Mouse (Mus musculus) layer of hippocampus, postnatal 10 days (tissue): Measurements from ENCODE around the gene Epc2. TPM values are rescaled to one million over a fixed set of nuclear protein-coding genes. Genes with fewer than 3 reads are reported as not detected.
"Not testable (repeated sequence)": the region's sequence is repeated elsewhere in the genome, so short reads cannot be mapped to it uniquely, and the experiment has no call there.

Experiments
- DNase-seq, 2 experiments: peaks; one replicate each; pipeline ENCODE4 v3.0.0; 2021; ENCODE audit warnings: low spot score in 2 of 2
- total RNA-seq, 2 experiments: library from RNA; stranded (reverse); gene quantifications; 2 replicates each; pipeline ENCODE4 v1.2.3; 2021

Gene Epc2
- total RNA-seq, 2 experiments from 2014 or later = 45.7 to 47.3 TPM

DNA sequence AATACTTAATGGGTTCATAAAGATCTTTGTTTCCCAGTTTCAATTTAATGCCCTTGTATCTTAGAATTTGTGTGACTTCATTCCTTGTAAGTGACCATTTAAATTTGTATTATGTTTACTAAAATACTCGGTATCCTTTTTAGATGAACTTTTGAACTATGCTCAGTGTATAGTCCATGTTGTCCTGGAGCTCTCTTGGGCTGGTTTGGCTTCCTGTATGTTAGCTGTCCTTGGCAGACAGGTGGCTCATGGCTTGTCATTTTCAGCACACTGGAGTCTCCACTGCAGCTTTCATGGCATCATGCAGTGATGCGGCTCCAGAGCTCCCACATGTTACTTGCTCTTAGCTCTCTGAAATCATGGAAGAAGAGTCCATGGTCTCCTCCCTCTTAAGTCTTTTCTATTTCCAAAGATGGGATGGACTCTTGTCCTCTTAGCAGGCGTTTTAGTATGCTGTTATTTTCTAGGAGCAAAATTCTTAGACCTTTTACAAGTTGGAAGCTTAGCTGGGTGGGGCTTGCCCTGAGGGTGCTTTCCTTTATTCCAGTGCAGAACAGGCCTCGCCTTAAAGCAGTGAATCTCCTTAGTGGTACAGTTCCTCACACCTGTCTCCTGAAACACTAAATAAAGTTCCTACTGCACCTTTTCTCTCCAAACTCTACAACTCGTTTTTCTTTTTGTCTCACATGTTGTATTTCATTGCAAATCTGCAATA is 20.5 kb downstream of the Epc2 start:
- DNase-seq = no peak

GRCm38 (mm10) chr2:49472443-49472842 is 21.2 kb downstream of the Epc2 start:
- DNase-seq = no peak

DNA sequence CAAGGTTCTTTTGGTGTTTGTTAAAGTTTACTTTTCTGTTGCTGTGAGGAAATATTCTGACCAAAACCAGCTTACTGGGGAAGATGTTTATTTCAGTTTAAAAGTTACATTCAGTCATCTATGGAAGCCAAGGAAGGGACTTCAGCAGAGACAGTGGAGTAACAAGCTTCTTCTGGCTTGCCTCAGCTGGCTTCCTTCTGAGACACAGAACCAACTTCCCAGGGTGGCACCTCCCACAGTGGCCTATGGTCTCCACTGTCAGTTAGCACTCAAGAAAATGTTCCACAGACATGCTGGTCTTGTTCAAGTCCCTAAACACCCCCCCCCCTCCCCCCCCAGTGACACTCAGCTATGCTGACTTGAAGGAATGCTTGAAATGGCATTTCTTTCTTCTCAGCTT is 30.9 kb downstream of the Epc2 start:
- no peak for DNase-seq

- no peak for DNase-seq
Observed at GRCm38 (mm10) chr2:49483382-49483781, 32.1 kb downstream of the Epc2 start.

DNA sequence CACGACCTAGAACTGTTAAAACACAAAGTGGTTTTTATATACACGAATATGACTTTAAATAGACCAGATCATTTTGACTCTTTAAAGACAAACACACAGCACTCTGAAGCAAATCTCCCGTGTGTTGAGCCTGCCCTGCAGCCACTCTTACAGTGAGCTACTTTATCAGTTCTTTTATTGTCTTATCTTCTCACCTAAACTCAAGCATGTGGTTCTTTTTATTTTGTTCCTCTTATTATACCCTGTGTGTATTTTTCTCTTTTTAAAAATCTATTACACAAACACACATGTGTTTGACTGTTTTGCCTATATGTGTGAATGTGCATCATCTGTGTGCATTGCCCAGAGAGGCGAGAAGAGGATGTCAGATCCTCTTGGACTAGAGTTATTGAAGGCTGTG is 50.1 kb downstream of the Epc2 start:
- no peak for DNase-seq

GRCm38 (mm10) chr2:49503596-49503995 is 52.3 kb downstream of the Epc2 start:
- no peak for DNase-seq

- DNase-seq = not testable (repeated sequence)
Observed at GRCm38 (mm10) chr2:49505151-49505550, 53.9 kb downstream of the Epc2 start.

DNA sequence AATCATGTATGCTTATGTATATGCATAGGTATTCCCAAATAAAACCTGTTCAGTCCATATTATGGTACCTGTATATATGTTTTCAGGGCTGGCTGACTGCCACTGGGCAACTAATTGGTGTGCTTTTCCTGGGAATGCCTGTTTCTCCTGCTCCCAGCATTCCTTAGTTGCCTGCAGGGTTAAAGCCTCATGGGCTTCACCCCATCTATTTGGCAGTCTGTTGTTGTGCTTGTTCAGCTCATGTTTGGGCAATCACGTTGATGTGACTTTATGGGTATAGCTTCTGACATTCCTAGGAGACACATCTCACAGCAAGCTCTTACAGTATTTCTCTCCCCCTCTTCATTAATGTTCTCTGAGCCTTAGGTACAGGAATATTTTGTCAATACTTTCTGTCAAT is 59.5 kb downstream of the Epc2 start:
- no peak for DNase-seq

DNA sequence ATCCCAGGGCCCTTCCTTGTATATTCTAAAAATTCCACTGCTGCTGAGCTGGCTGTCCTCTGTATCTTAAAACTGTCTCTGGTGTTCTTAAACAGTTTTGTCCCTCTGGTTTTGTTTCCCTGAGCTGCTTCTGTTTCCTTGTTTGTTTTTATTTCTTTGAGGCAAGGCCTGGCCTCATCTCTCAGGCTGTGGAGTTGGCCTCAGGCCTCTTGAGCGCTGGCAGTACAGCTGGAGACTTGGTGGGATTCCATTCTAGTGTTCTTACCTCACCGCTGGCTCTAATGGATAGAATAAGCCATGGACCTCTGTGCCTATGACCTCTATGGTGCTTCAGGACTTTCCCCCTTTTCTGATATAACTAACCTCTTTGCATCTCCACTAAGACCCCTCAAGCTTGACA is 64.7 kb downstream of the Epc2 start:
- no peak for DNase-seq

DNA sequence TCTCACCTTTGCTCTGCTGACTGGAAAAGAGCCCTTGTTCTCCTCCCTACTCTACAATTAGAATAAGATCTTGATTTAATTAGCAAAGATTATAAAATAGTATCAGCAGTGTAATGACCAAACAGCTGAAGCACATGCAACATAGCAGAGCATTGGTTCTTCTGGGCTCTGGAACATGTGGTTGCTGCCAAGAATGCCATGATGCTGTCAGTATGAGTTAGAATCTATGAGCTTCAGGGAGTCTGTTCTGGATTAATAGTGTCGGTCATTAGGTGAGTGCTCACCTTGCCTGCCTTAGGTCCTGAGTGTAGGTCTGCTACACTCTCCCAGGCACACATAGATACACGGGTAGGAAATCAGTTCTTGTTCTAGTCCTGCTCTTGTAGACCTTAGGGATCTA is 69.1 kb downstream of the Epc2 start:
- DNase-seq = no peak

DNA sequence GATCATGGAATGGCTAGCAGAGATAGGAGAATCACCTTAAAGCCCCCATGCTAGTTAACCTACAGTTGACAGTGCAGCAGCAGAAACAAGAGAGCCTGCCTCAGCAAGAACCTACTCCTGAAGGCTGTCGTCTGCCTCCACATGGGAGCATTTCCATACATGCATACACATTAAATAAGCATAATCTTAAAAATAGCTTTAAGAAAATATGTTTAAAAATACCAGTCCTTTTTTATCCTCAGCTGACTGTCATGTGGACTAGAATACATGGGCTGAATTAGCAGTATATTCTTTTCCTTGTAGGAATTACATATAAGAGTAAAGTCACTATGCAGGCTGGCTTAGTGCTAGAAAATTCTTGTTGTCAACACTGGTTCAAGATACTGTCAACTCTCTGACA is 69.7 kb downstream of the Epc2 start:
- no peak for DNase-seq

DNA sequence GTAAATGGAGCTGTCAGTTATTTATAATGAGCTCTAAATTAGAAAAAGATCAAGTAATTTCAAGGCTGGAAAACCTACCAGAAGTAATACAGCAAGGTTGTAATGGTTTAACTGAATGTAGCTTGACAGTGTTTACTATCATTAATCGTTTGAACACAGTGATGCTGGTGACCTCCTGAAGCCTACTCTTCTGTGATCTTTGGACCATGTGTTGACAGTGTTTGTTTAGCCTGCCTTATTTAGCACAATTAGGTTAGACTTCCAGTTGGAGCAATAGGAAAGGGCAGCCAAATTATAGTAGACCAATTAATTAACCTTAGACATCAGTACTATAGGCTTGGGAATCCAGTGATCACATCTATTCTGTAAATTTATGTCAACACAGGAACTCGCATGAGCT is 70.3 kb downstream of the Epc2 start:
- no peak for DNase-seq

GRCm38 (mm10) chr2:49522578-49522977 is 71.3 kb downstream of the Epc2 start:
- DNase-seq = no peak

DNA sequence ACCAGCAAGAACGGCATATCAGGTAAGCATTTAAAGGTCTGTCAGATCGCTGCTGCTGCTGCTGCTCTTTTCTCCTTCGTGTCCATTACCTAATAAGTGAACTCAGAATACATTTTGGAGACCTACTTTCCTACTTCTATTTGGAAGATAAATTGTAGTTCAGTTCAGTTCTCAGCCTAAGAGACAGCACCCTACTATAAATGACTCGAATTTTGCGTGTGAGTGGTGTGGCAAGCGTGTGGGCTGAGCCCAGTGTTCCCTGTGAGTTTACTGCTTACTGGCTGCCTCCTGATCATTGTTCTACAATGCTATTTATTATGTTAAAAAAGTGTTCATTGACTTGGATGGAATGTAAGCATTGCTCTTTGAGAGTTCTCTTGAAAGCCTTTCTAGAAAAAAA is 85.9 kb downstream of the Epc2 start:
- DNase-seq = no peak

DNA sequence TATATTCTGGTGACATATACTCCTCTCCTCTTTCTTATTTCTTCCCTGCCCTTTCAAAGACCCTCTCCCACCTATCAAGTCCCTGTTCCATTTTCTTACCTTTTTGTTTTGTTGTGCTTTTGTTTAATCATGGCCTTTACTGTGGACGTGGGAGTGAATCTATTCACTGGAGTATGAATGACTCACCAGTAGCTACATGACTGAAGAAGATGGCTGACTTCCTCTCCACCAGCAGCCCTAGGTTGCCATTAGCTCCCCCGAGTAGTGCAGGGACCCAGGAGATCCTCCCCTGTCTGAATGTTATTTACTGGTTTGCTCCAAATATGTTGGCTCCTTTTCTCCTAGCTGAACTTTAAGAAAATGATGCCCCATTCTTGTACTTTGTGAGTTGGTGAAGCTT is 86.8 kb downstream of the Epc2 start:
- no peak for DNase-seq

DNA sequence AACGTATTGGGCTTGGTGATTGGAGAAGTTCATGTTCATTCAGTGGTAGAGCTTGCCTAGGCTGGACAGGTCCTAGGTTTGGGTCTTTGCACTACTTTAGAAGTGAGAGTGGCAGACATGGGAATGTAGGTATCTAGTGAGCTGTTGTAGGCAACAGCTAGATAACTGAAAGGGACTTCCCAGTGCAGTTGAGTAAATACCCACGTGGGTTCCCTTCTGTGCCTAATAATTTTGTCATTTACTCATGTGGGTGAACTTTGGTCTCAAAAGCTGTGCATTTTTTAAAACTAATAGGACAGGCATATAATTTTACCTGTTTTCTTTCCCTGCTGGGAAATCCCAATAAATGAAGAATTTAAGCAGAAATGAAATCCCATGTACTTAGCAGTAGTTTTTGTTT is 88.5 kb downstream of the Epc2 start:
- DNase-seq = no peak

- DNase-seq = no peak
Observed at GRCm38 (mm10) chr2:49547813-49548212, 96.5 kb downstream of the Epc2 start.

- DNase-seq = no peak
Observed at GRCm38 (mm10) chr2:49548492-49548891, 97.2 kb downstream of the Epc2 start.

DNA sequence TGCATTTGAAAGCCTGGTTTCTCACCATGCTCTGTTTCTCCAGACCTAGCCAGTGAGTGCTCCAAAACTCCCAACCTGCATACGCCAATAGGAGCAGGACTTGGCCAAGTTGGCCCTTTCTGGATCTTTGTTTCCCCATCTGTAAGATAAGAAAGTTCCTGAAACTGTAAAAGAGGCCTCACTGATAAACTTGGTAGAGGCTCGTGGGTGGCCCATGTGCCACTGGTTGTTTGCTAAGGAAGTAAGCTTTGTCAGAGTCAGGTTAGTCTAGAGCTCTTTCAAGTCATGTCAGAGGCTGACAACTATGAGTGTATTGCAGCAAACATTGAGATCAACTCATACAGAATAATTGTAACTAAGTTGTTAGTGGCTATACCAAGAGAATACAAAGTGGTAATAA is 101.8 kb downstream of the Epc2 start:
- DNase-seq = no peak

- DNase-seq = no peak
Observed at GRCm38 (mm10) chr2:49557339-49557738, 106.1 kb downstream of the Epc2 start.

DNA sequence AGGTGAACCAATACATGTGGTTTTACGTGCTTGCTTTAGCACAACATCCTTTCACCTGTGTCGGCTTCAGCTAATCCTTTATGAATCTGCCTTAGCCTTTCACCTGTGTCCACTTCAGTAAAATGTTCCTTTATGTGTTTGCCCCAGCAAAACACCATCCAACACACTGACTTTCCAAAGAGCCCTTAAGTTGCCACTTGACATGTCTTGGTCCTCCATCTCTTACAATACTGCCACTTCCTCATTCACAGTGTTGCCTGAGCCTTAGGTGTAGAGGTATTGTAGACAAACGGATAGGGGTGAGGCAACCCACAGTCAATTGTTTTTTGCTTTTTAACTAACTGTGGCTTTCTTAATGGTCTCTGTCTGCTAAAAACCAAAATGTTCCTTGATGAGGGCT is 107.1 kb downstream of the Epc2 start:
- DNase-seq = no peak

DNA sequence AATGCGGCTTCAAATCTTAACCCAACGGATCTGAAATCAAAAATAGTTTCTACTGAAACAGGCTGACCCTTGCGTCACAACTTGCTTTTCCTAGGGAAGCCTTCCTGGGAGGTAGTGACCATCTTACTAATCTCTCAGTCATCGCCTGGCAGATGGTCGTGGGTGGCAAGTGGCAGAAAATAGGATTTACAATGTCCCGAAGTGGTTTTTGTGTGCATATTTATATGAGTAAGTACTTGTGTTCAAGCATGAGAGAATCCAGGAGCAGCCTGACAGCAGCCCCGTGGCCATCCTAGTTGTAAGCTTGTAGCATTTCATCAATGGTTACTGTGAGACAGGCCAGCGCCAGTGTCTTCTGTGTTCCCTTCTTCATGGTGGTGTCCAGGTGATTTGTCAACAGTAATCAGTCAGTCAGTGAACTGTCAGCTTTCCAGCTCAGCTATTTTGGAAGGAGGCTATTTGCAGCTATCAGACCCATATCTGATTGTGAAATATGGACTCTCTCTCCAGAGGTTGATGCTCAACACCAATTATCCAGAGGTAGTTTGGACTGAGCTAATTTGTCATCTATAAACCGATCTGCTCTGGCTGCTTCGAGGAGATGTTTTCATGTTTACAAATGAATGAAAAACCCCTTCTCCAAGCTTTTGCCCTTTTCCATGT is 111.5 kb downstream of the Epc2 start:
- no peak for DNase-seq
